Mouse (Mus musculus): ENCODE results near the gene Scamp5. TPM values are rescaled to one million over a fixed set of nuclear protein-coding genes. Genes with fewer than 3 reads are reported as not detected.
A peak's percentile ranks its signal among the peaks of the same experiment; 100 is the strongest.

The Scamp5 gene
- polyA plus RNA-seq, 1 experiment: 30.9 TPM

DNA sequence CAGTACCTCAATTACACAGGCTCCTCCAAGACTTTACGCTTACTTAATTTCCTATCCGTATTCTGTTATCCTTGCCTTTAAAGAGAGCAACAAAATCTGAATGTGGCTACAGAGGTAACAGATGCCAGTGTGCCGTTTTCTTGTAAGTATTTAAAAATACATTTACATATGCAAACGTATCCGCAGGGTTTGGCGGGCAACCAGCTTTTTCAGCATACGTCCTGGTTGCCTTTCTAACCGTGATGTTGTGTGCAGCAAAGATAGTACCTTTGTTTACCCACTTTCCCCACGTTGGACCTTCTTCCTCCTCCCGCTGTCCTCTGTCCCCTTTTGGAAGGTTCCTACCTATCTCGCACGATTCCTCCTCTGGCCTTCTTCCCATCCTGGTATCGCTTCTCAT, 33.6 kb upstream of the Scamp5 start:
- Histone ChIP-seq H3K27me3 (replicated peaks) (peaks cover 100% of the 10 kb centered on the region), H3K4me1 (peaks cover 50% of the 10 kb centered on the region), H3K4me3 (replicated peaks) (peak overlapping the region; percentile 18), H3K36me3 (replicated peaks; ENCODE audit: low read length) (no peaks in the 10 kb centered on the region), H3K9me3 (no peaks in the 10 kb centered on the region)
- TF ChIP-seq GATA1 (IDR thresholded peaks at IDR 0.05; ENCODE audit: borderline replicate concordance, low read length) (no peak), FLI1 (IDR thresholded peaks at IDR 0.05; ENCODE audit: low read length) (no peak)

GRCm38 (mm10) chr9:57498536-57498935, 30.7 kb upstream of the Scamp5 start:
- Histone ChIP-seq H3K36me3 (replicated peaks; ENCODE audit: low read length) (no peaks in the 10 kb centered on the region), H3K27me3 (replicated peaks) (peaks cover 94% of the 10 kb centered on the region), H3K4me3 (replicated peaks) (no peak overlapping the region), H3K9me3 (peaks cover 10% of the 10 kb centered on the region; the same call in 1 of the 2 replicates), H3K4me1 (peaks cover 21% of the 10 kb centered on the region)
- TF ChIP-seq GATA1 (IDR thresholded peaks at IDR 0.05; ENCODE audit: borderline replicate concordance, low read length) (no peak), FLI1 (IDR thresholded peaks at IDR 0.05; ENCODE audit: low read length) (no peak)

DNA sequence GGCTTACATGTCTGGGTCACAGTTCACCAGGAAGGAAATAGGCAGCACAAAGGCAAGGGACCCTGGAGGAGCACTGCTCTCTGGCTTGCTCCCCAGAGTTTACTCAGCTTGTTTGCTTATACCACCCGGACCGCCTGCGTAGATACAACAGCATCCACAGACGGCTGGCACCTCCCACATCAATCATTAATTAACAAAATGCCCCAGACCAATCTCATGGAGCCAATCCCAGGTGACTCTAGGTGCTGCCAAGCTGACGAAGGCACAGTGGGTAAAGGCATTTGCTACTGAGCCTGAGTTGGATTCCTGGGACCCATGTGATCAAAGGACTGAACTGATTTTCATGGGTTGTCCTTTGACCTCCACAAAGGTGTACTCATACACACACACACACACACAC, 29.4 kb upstream of the Scamp5 start:
- no peaks in the 10 kb centered on the region for H3K36me3 ChIP-seq (replicated peaks; ENCODE audit: low read length)
- no peak for TF ChIP-seq GATA1 (IDR thresholded peaks at IDR 0.05; ENCODE audit: borderline replicate concordance, low read length)
- no peak overlapping the region for H3K4me3 ChIP-seq (replicated peaks)
- peaks cover 9% of the 10 kb centered on the region for H3K4me1 ChIP-seq
- peaks cover 13% of the 10 kb centered on the region; the same call in 1 of the 2 replicates for H3K9me3 ChIP-seq
- H3K27me3 ChIP-seq (replicated peaks): peaks cover 85% of the 10 kb centered on the region

GRCm38 (mm10) chr9:57494970-57495369, 27.1 kb upstream of the Scamp5 start:
- Histone ChIP-seq H3K27me3 (replicated peaks) (peaks cover 77% of the 10 kb centered on the region), H3K4me1 (no peaks in the 10 kb centered on the region), H3K36me3 (replicated peaks; ENCODE audit: low read length) (no peaks in the 10 kb centered on the region), H3K4me3 (replicated peaks) (no peak overlapping the region), H3K9me3 (peaks cover 33% of the 10 kb centered on the region)
- TF ChIP-seq GATA1 (IDR thresholded peaks at IDR 0.05; ENCODE audit: borderline replicate concordance, low read length): no peak
- no peak for TF ChIP-seq FLI1 (IDR thresholded peaks at IDR 0.05; ENCODE audit: low read length)

DNA sequence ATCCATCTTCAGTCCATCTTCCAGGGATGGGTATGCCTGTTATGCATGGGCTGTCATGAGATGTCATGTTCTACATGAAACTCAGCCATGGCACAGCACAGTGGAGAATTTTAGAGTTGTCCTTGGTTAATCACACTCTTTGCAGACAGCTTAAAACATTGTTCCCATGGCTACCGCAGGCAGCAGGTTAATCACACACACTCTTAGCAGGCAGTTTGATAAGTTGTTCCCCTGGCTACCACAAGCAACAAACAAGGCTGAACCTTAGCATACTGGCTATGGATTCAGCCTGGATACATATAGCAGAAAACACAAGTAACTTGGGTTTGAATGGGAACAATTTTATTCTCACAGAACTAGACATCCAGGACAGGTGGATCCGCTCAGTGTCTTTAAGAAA, 25.7 kb upstream of the Scamp5 start:
- H3K4me3 ChIP-seq (replicated peaks): no peak overlapping the region
- H3K4me1 ChIP-seq: no peaks in the 10 kb centered on the region
- H3K9me3 ChIP-seq: peaks cover 33% of the 10 kb centered on the region
- H3K36me3 ChIP-seq (replicated peaks; ENCODE audit: low read length): no peaks in the 10 kb centered on the region
- TF ChIP-seq GATA1 (IDR thresholded peaks at IDR 0.05; ENCODE audit: borderline replicate concordance, low read length) (no peak), FLI1 (IDR thresholded peaks at IDR 0.05; ENCODE audit: low read length) (no peak)
- peaks cover 69% of the 10 kb centered on the region for H3K27me3 ChIP-seq (replicated peaks)

DNA sequence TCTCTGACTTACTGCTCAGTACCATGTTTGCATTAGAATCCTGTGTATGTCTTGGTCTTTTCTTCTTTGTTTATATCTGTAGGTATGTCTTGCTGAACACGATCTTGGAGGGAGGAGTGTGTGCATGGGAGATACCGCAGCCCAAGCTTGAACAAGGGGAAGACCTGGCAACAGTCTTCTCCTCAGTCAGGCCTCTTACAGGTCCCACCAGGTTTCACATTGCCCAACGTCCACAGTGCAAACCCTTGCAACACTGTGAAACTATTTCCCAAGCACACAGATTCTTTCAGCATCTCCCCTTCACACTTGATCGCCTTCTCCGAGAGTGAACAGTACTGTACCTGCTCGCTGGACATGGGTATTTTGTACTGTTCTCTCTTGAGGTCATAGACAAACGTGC, 19.9 kb upstream of the Scamp5 start:
- Histone ChIP-seq H3K27me3 (replicated peaks) (peaks cover 54% of the 10 kb centered on the region), H3K9me3 (peaks cover 24% of the 10 kb centered on the region), H3K4me1 (peaks cover 5% of the 10 kb centered on the region), H3K4me3 (replicated peaks) (no peak overlapping the region), H3K36me3 (replicated peaks; ENCODE audit: low read length) (no peaks in the 10 kb centered on the region)
- TF ChIP-seq FLI1 (IDR thresholded peaks at IDR 0.05; ENCODE audit: low read length) (no peak), GATA1 (IDR thresholded peaks at IDR 0.05; ENCODE audit: borderline replicate concordance, low read length) (no peak)

DNA sequence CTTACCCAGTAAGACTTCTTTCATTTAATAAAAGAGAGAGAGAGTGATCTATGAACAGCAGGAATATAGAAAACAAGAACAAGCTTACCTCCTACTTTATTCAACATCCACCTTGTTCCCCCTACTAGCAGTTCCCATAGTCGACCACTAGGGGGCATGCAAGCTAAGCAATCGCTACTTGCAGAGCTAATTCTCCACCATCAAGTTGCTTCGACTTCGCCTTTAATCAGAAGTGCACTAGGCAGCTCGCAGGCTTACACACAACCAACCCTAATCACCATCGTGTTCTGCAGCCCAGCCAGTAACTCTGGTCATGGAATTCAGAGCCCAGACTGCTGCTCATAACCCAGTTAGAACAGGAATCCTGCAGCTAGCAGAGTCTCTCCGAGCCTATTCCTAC, 17.9 kb upstream of the Scamp5 start:
- Histone ChIP-seq H3K4me1 (peaks cover 5% of the 10 kb centered on the region), H3K36me3 (replicated peaks; ENCODE audit: low read length) (no peaks in the 10 kb centered on the region), H3K4me3 (replicated peaks) (no peak overlapping the region), H3K27me3 (replicated peaks) (peaks cover 45% of the 10 kb centered on the region), H3K9me3 (peaks cover 12% of the 10 kb centered on the region)
- no peak for TF ChIP-seq GATA1 (IDR thresholded peaks at IDR 0.05; ENCODE audit: borderline replicate concordance, low read length)
- TF ChIP-seq FLI1 (IDR thresholded peaks at IDR 0.05; ENCODE audit: low read length): no peak

- Histone ChIP-seq H3K27me3 (replicated peaks) (peaks cover 22% of the 10 kb centered on the region), H3K4me3 (replicated peaks) (peak overlapping the region; percentile 5), H3K4me1 (peaks cover 72% of the 10 kb centered on the region), H3K36me3 (replicated peaks; ENCODE audit: low read length) (peaks cover 10% of the 10 kb centered on the region), H3K9me3 (peaks cover 3% of the 10 kb centered on the region; the same call in 1 of the 2 replicates)
- TF ChIP-seq GATA1 (IDR thresholded peaks at IDR 0.05; ENCODE audit: borderline replicate concordance, low read length) (no peak), FLI1 (IDR thresholded peaks at IDR 0.05; ENCODE audit: low read length) (no peak)
These were observed 1.1 kb upstream of the Scamp5 start for GRCm38 (mm10) chr9:57468914-57469313.

DNA sequence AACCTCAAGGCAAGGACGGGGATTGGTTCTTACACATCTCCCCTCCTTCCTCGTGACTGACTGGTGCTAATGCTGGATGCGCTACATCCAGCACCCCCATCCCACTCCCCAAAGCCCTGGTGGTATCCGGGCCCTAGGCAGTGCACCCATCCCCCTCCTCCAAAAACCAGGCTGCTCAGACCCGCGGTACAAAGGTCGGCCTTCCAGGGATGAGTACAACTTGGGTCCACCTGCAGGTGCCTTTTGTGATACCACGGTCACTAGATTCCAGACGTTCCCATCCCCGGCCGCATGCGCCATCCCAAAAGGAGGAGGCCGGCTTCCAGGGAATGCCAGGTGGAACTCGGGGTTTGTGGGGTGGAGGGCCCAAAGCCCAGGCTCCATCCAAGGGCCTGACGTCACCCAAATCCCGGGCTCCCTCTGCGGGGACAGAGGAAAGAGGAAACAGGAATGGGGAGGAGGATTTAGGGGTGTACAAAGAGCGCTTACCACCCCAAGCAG, 539 bp downstream of the Scamp5 start:
- H3K27me3 ChIP-seq (replicated peaks): peaks cover 23% of the 10 kb centered on the region
- peaks cover 22% of the 10 kb centered on the region for H3K36me3 ChIP-seq (replicated peaks; ENCODE audit: low read length)
- H3K4me1 ChIP-seq: peaks cover 77% of the 10 kb centered on the region
- TF ChIP-seq FLI1 (IDR thresholded peaks at IDR 0.05; ENCODE audit: low read length) (no peak), GATA1 (IDR thresholded peaks at IDR 0.05; ENCODE audit: borderline replicate concordance, low read length) (no peak)
- no peaks in the 10 kb centered on the region for H3K9me3 ChIP-seq
- peak overlapping the region; percentile 93 for H3K4me3 ChIP-seq (replicated peaks)

GRCm38 (mm10) chr9:57466101-57466500, 1.8 kb downstream of the Scamp5 start:
- no peaks in the 10 kb centered on the region for H3K9me3 ChIP-seq
- peaks cover 74% of the 10 kb centered on the region for H3K4me1 ChIP-seq
- H3K4me3 ChIP-seq (replicated peaks): peak overlapping the region; percentile 93
- TF ChIP-seq GATA1 (IDR thresholded peaks at IDR 0.05; ENCODE audit: borderline replicate concordance, low read length) (no peak), FLI1 (IDR thresholded peaks at IDR 0.05; ENCODE audit: low read length) (no peak)
- peaks cover 21% of the 10 kb centered on the region for H3K27me3 ChIP-seq (replicated peaks)
- H3K36me3 ChIP-seq (replicated peaks; ENCODE audit: low read length): peaks cover 27% of the 10 kb centered on the region

- no peak overlapping the region for H3K4me3 ChIP-seq (replicated peaks)
- H3K36me3 ChIP-seq (replicated peaks; ENCODE audit: low read length): peaks cover 40% of the 10 kb centered on the region
- H3K4me1 ChIP-seq: peaks cover 53% of the 10 kb centered on the region
- no peak for TF ChIP-seq FLI1 (IDR thresholded peaks at IDR 0.05; ENCODE audit: low read length)
- TF ChIP-seq GATA1 (IDR thresholded peaks at IDR 0.05; ENCODE audit: borderline replicate concordance, low read length): no peak
- peaks cover 13% of the 10 kb centered on the region for H3K27me3 ChIP-seq (replicated peaks)
- H3K9me3 ChIP-seq: peaks cover 6% of the 10 kb centered on the region
These were observed 5.0 kb downstream of the Scamp5 start for GRCm38 (mm10) chr9:57462866-57463265.
